Mouse (Mus musculus): Measurements from ENCODE around the gene Man1c1. TPM values are rescaled to one million over a fixed set of nuclear protein-coding genes. Genes with fewer than 3 reads are reported as not detected.

Gene Man1c1
- polyA plus RNA-seq, 1 experiment from 2014 or later, result 7.2 TPM

GRCm38 (mm10) chr4:134586631-134587030 is 117.5 kb downstream of the Man1c1 start:
- Histone ChIP-seq H3K27ac (no peak overlapping the region), H3K9me3 (ENCODE audit: control insufficient read depth, low read length) (no peaks in the 10 kb centered on the region), H3K4me3 (replicated peaks; ENCODE audit: low read length) (no peak overlapping the region), H3K36me3 (replicated peaks; ENCODE audit: control insufficient read depth, insufficient read depth) (no peaks in the 10 kb centered on the region), H3K4me1 (replicated peaks; ENCODE audit: control insufficient read depth, insufficient read depth, low read length) (peaks cover 8% of the 10 kb centered on the region), H3K27me3 (ENCODE audit: control insufficient read depth, insufficient read depth, low read length) (no peaks in the 10 kb centered on the region), H3K9ac (no peak overlapping the region), H3K4me2 (replicated peaks) (no peak overlapping the region)
- ATAC-seq (ENCODE audit: low FRiP score) (no peak), DNase-seq (ENCODE audit: low spot score) (no peak)
- WGBS, result 83% methylated on average over 1 of the region's 1 CpGs

DNA sequence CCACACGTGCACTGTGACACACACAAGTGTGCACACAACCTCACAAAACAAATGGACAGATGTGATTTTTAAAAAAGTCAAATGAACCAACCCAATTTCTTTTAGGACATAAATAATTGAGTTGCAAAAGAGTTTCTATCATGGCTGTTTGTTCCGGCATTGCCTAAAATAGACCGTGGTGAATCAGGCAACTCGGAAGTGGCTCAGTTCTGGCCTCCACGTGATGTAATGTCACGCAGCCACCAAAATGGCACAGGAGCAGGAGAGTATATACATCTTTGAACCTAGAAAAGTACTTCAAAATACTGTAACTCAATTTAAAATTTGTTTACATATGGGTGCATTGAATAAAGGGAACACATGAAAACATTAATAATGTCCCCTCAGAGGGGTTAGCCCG is 118.0 kb downstream of the Man1c1 start:
- Histone ChIP-seq H3K27ac (no peak overlapping the region), H3K4me2 (replicated peaks) (no peak overlapping the region), H3K9ac (no peak overlapping the region), H3K4me3 (replicated peaks; ENCODE audit: low read length) (no peak overlapping the region), H3K4me1 (replicated peaks; ENCODE audit: control insufficient read depth, insufficient read depth, low read length) (peaks cover 3% of the 10 kb centered on the region), H3K27me3 (ENCODE audit: control insufficient read depth, insufficient read depth, low read length) (no peaks in the 10 kb centered on the region), H3K36me3 (replicated peaks; ENCODE audit: control insufficient read depth, insufficient read depth) (no peaks in the 10 kb centered on the region), H3K9me3 (ENCODE audit: control insufficient read depth, low read length) (no peaks in the 10 kb centered on the region)
- ATAC-seq (ENCODE audit: low FRiP score) (no peak), DNase-seq (ENCODE audit: low spot score) (no peak)
- WGBS, result 81% methylated on average over 7 of the region's 7 CpGs

DNA sequence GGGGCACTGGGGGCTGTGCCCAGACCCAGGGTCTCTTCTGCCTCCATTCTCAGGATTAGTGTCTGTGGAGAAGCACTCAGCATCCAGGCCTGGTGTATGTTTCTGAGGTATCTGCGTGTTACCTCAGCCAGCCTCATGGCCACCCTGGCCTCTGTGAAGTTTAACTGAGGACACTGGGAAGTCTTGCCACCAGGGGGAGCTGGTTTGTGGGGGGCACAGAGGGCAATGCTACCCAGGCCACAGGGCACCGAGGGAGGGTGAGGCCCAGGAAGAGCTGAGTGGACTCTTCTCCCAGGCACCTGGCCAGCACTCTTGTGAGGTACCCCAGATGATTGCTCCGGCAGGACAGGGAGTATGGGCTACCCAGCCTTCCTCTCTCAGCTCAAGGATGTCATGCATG is 120.6 kb downstream of the Man1c1 start:
- WGBS, result 77% methylated on average over 3 of the region's 3 CpGs
- Histone ChIP-seq H3K9me3 (ENCODE audit: control insufficient read depth, low read length) (no peaks in the 10 kb centered on the region), H3K4me1 (replicated peaks; ENCODE audit: control insufficient read depth, insufficient read depth, low read length) (peaks cover 14% of the 10 kb centered on the region), H3K27me3 (ENCODE audit: control insufficient read depth, insufficient read depth, low read length) (no peaks in the 10 kb centered on the region), H3K4me3 (replicated peaks; ENCODE audit: low read length) (no peak overlapping the region), H3K36me3 (replicated peaks; ENCODE audit: control insufficient read depth, insufficient read depth) (no peaks in the 10 kb centered on the region), H3K27ac (no peak overlapping the region), H3K9ac (no peak overlapping the region), H3K4me2 (replicated peaks) (no peak overlapping the region)
- DNase-seq (ENCODE audit: low spot score), result no peak
- no peak for ATAC-seq (ENCODE audit: low FRiP score)

DNA sequence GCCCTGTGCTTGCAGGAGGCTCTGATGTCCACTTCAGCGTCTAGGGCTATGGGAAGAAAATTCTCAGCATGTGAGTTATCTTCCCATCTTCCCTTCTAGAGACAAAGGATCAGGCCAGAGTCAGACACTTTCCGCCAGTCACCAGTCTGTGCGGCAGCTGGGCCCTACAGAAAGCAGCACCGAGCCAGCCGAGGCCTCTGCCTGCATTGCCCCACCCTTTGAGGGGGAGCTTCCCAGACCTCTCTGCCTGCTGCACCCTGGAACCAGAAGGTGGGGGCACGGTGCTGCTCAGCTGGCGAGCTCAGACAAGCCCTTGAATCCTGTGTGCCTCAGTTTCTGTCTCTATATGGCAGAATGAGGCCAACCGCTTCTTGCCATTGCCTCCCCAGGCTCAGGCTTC is 122.7 kb downstream of the Man1c1 start:
- H3K4me1 ChIP-seq (replicated peaks; ENCODE audit: control insufficient read depth, insufficient read depth, low read length), result peaks cover 14% of the 10 kb centered on the region
- WGBS, result 48% methylated on average over 8 of the region's 8 CpGs
- no peaks in the 10 kb centered on the region for H3K27me3 ChIP-seq (ENCODE audit: control insufficient read depth, insufficient read depth, low read length)
- ATAC-seq (ENCODE audit: low FRiP score), result no peak
- H3K4me2 ChIP-seq (replicated peaks), result no peak overlapping the region
- H3K9ac ChIP-seq, result 0 out of 2 replicates have a peak overlapping the region, but pooled peaks have one; percentile 12
- no peaks in the 10 kb centered on the region for H3K36me3 ChIP-seq (replicated peaks; ENCODE audit: control insufficient read depth, insufficient read depth)
- no peak for DNase-seq (ENCODE audit: low spot score)
- no peak overlapping the region for H3K4me3 ChIP-seq (replicated peaks; ENCODE audit: low read length)
- H3K9me3 ChIP-seq (ENCODE audit: control insufficient read depth, low read length), result no peaks in the 10 kb centered on the region
- peak overlapping the region; percentile 44 for H3K27ac ChIP-seq

GRCm38 (mm10) chr4:134580351-134581148 is 123.5 kb downstream of the Man1c1 start:
- H3K9ac ChIP-seq, result peak overlapping the region; percentile 28; the same call in 1 of the 2 replicates
- ATAC-seq (ENCODE audit: low FRiP score) (no peak), DNase-seq (ENCODE audit: low spot score) (no peak)
- H3K27me3 ChIP-seq (ENCODE audit: control insufficient read depth, insufficient read depth, low read length), result no peaks in the 10 kb centered on the region
- H3K4me1 ChIP-seq (replicated peaks; ENCODE audit: control insufficient read depth, insufficient read depth, low read length), result peaks cover 18% of the 10 kb centered on the region
- no peak overlapping the region for H3K4me3 ChIP-seq (replicated peaks; ENCODE audit: low read length)
- H3K27ac ChIP-seq, result peak overlapping the region; percentile 44
- 58% methylated on average over 15 of the region's 15 CpGs for WGBS
- no peaks in the 10 kb centered on the region for H3K9me3 ChIP-seq (ENCODE audit: control insufficient read depth, low read length)
- no peak overlapping the region for H3K4me2 ChIP-seq (replicated peaks)
- no peaks in the 10 kb centered on the region for H3K36me3 ChIP-seq (replicated peaks; ENCODE audit: control insufficient read depth, insufficient read depth)

- no peaks in the 10 kb centered on the region for H3K27me3 ChIP-seq (ENCODE audit: control insufficient read depth, insufficient read depth, low read length)
- H3K9me3 ChIP-seq (ENCODE audit: control insufficient read depth, low read length), result no peaks in the 10 kb centered on the region
- H3K9ac ChIP-seq, result no peak overlapping the region
- H3K36me3 ChIP-seq (replicated peaks; ENCODE audit: control insufficient read depth, insufficient read depth), result no peaks in the 10 kb centered on the region
- 39% methylated on average over 5 of the region's 5 CpGs for WGBS
- ATAC-seq (ENCODE audit: low FRiP score) (no peak), DNase-seq (ENCODE audit: low spot score) (no peak)
- H3K4me3 ChIP-seq (replicated peaks; ENCODE audit: low read length), result no peak overlapping the region
- no peak overlapping the region for H3K4me2 ChIP-seq (replicated peaks)
- H3K4me1 ChIP-seq (replicated peaks; ENCODE audit: control insufficient read depth, insufficient read depth, low read length), result peaks cover 18% of the 10 kb centered on the region
- peak overlapping the region; percentile 44; the same call in 1 of the 2 replicates for H3K27ac ChIP-seq
Measured at GRCm38 (mm10) chr4:134579620-134580019, 124.5 kb downstream of the Man1c1 start.

DNA sequence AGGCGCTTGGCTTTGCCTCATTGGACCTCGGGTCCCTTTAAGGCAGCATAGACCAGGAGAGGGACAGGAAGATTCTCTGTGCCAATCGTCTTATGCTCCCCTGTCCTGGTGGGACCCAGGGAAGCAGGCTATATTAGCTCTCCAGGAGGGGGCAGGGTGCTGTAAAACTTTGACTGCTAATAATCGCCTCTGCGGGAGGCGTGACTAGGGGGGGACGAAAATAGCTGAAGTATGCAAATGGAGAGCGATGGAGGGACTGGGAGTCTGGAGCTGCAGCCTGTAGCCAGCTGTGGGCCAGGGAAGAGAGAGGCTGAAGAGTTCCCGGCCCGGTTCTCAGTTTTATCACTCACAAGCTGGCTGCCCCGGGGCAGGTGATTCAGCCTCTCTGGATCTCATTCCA is 124.9 kb downstream of the Man1c1 start:
- no peak overlapping the region for H3K4me2 ChIP-seq (replicated peaks)
- no peak overlapping the region for H3K4me3 ChIP-seq (replicated peaks; ENCODE audit: low read length)
- peaks cover 18% of the 10 kb centered on the region for H3K4me1 ChIP-seq (replicated peaks; ENCODE audit: control insufficient read depth, insufficient read depth, low read length)
- 29% methylated on average over 11 of the region's 11 CpGs for WGBS
- DNase-seq (ENCODE audit: low spot score) (no peak), ATAC-seq (ENCODE audit: low FRiP score) (no peak)
- H3K36me3 ChIP-seq (replicated peaks; ENCODE audit: control insufficient read depth, insufficient read depth), result no peaks in the 10 kb centered on the region
- H3K9me3 ChIP-seq (ENCODE audit: control insufficient read depth, low read length), result no peaks in the 10 kb centered on the region
- H3K27ac ChIP-seq, result no peak overlapping the region
- H3K27me3 ChIP-seq (ENCODE audit: control insufficient read depth, insufficient read depth, low read length), result no peaks in the 10 kb centered on the region
- H3K9ac ChIP-seq, result no peak overlapping the region

GRCm38 (mm10) chr4:134578407-134578806 is 125.7 kb downstream of the Man1c1 start:
- no peaks in the 10 kb centered on the region for H3K36me3 ChIP-seq (replicated peaks; ENCODE audit: control insufficient read depth, insufficient read depth)
- no peaks in the 10 kb centered on the region for H3K27me3 ChIP-seq (ENCODE audit: control insufficient read depth, insufficient read depth, low read length)
- no peak overlapping the region for H3K27ac ChIP-seq
- WGBS, result 73% methylated on average over 5 of the region's 5 CpGs
- ATAC-seq (ENCODE audit: low FRiP score), result no peak
- H3K4me2 ChIP-seq (replicated peaks), result no peak overlapping the region
- H3K4me3 ChIP-seq (replicated peaks; ENCODE audit: low read length), result no peak overlapping the region
- H3K4me1 ChIP-seq (replicated peaks; ENCODE audit: control insufficient read depth, insufficient read depth, low read length), result peaks cover 18% of the 10 kb centered on the region
- no peak for DNase-seq (ENCODE audit: low spot score)
- no peaks in the 10 kb centered on the region for H3K9me3 ChIP-seq (ENCODE audit: control insufficient read depth, low read length)
- H3K9ac ChIP-seq, result no peak overlapping the region

- no peak overlapping the region for H3K4me2 ChIP-seq (replicated peaks)
- H3K9me3 ChIP-seq (ENCODE audit: control insufficient read depth, low read length), result no peaks in the 10 kb centered on the region
- H3K27ac ChIP-seq, result no peak overlapping the region
- DNase-seq (ENCODE audit: low spot score), result no peak
- no peak for ATAC-seq (ENCODE audit: low FRiP score)
- WGBS, result 83% methylated on average over 2 of the region's 2 CpGs
- H3K36me3 ChIP-seq (replicated peaks; ENCODE audit: control insufficient read depth, insufficient read depth), result no peaks in the 10 kb centered on the region
- no peak overlapping the region for H3K9ac ChIP-seq
- no peak overlapping the region for H3K4me3 ChIP-seq (replicated peaks; ENCODE audit: low read length)
- peaks cover 18% of the 10 kb centered on the region for H3K4me1 ChIP-seq (replicated peaks; ENCODE audit: control insufficient read depth, insufficient read depth, low read length)
- no peaks in the 10 kb centered on the region for H3K27me3 ChIP-seq (ENCODE audit: control insufficient read depth, insufficient read depth, low read length)
Measured at GRCm38 (mm10) chr4:134577281-134577680, 126.8 kb downstream of the Man1c1 start.
